Mouse (Mus musculus) ES-CJ7 (cell line): ENCODE results near the gene Tmem63b.
A peak's percentile ranks its signal among the peaks of the same experiment; 100 is the strongest.

Experiments
- DNase-seq: peaks from one replicate; pipeline ENCODE4 v3.0.0; 2011; ENCODE audit warnings: low read depth, low spot score

The Tmem63b gene

DNA sequence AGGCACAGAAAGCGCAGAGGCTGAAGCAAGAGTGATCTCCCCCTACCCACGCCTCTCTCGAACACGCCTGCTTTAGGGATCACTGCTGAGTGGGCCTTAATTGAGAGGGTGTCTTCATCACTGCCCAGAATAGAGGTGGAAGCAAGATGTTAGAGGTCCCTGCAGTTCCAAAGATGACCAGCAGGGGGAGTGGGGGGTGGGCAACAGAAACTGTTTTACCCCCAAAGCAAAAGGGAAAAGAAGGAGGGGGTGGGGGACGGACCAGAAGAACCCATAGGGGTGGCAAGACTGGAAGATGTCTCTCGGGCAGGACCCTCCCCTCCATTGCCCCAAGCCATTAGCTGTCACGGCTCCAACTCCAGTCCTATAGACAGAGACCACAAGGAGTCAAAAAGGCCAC, 8.6 kb downstream of the Tmem63b start:
- DNase-seq, result peak; percentile 63

DNA sequence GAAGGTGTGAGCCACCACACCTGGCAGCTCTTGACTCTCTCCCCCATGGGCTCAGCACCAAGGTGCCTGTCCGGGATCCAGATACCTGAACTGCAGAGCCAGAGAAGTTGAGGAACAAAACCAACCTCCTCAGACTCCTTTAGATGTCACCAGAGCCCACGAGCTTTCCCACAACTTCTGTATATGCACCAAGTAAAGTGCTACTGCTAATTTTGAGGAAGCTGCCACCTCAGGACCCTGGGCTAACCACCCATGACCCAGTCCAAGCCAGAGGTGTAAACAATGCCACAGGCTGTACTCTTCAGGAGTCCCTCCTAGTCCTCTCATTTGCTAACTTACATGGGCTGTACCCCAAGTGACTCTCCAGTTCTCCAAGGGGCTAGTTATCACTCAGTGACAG, 14.1 kb downstream of the Tmem63b start:
- no peak for DNase-seq

DNA sequence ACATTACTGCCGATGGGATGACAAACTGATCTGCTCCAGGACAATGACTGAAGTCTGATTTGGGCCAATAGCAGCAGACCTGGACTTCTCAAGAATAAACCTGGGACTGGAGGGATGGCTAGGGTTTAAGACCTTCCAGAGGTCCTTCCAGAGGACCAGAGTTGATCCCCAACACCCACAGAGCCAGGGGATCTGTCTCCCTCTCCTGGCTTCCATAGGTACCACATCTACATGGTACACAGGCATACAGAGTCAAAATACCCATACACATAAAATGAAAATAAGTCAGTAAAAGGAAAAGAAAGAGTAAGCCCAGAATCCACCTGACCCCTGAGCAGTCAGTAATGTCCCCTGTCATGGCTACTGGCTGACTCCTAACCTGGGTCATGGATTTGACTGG, 14.9 kb downstream of the Tmem63b start:
- no peak for DNase-seq

DNA sequence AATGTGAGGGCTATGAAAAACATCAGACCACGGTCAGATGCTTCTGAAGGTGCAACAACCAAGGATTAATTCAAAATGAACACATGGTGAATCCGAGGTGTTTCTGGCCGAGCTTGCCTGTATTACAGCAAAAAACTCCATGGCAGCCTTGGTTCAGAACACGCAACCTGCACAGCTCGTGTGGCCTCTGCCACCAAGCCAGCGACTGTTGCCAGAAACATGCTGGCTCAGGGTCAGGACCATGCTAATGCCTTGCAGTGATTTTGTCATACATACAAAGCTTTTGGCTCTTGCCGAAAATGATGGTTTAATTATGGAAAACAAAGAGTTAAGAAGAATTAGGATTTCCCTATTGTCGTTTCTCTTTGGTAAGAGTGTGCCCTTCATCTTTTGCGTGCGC, 18.7 kb downstream of the Tmem63b start:
- no peak for DNase-seq

DNA sequence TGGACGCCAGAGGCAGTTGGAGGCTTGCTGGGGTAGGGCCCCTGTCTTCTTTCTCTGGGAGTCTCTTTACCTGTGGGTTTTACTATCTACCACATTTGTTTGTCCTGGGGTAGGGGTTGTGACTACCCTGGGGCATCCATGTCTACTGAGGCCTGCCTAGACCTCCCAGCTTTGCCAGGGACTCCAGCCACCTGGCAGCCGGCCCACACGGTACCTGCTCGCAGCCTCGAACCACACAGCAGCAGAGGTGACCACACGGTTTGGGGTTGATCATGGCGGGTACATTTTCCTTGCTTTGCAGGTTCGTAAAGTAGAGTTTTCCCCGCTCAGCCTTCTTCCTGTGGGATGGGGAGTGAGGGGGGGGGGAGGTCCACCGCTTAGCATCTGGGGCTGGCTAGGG, 19.2 kb downstream of the Tmem63b start:
- no peak for DNase-seq

DNA sequence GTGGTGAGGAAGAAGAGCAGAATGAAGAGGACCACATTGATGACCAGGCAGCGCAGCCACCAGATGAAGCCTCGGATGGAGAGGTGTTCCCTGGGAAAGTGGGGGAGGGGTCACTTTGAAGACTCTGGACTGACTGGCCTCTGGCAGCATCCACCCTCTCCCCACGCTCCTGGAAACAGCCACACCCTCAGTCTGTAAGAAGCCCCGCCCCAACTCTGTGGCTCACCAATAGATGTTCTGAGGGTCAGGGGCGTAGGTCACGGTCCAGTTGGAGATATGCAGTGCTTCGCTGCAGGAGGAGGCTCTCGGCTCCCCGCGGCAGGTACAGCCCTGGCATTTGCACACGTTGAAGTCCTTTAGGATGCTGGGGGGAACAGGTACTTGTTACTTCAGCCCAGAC, 20.6 kb downstream of the Tmem63b start:
- peak; percentile 82 for DNase-seq

DNA sequence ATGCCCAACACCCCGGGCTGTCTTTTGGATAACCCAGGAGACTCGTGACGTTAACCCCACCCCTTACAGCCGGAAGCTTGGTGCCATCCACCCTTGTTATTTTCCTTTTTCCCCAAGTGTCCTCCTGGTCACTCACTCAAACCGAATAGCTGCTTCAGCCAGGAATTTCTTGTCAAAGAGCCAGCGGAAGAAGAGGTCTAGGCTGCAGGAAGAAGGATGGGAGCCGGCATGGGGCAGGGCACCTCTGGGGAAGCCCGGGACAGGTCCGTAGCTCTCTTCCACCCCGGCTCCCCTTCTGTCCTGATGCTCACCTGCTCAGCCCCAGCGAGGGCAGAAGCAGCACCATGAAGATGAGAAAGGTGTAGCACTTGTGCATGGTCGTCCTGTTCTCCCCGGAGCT, 22.1 kb downstream of the Tmem63b start:
- no peak for DNase-seq

DNA sequence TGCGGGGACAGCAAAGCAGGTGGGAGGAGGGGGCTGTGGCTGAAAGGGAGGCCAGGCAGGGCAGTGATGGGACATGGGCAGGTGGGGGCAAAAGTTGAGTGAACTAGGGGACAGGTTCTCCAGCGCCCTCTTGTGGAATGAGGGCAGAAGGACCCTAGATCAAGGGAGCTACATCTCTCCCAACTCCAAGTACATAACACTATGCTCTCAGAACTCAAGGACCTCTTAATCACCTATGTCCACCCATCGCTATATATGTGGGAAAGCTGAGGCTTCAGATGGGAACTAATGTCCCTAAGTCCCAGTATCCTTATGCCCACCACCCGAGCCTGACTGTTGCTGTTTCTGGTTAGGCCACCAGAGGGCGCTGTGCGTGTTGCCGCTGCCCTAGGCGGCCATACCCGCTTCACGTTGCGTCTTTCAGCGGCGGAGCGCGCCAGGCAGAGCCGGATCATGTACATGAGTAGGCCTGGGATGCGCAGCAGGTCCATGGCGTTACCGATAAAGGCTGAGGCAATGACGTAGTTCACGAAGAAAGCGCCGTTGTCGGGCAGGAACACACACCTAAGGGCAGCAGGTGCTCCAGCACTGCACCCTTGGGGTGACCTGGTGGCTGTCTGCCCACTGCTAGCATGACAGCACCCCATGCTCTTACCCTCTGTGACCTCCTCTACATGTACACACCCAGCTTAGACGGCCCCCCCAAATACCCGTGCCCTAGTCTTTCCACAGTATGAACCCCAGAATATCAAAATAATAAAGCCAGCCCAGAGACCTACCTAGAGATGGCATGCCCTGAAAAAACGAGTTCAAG, 23.4 kb downstream of the Tmem63b start:
- DNase-seq, result peak; percentile 87

DNA sequence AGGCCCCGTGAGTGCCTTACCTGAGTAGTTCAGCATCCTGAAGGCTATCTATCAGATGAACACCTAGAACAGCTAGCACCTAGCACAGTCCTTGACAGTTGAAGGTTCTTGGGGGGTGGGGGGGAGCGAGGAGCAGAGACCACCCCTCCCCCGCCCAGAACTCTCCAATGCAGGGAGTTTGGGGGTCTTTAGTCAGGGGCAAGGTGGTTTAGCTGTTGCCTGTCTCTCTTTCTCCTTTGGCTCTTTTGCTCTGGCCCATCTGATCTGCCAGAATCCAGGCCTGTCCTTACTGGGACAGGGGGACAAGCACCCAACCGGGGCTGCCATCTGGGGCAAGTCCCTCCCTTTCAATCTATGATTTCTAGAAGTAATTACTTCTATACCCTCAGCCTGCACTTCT, 27.5 kb downstream of the Tmem63b start, which contains the start of gene Capn11:
Capn11 (minus strand) TSS at position 101 of the 400 bp plus-strand sequence.
- DNase-seq, result no peak

DNA sequence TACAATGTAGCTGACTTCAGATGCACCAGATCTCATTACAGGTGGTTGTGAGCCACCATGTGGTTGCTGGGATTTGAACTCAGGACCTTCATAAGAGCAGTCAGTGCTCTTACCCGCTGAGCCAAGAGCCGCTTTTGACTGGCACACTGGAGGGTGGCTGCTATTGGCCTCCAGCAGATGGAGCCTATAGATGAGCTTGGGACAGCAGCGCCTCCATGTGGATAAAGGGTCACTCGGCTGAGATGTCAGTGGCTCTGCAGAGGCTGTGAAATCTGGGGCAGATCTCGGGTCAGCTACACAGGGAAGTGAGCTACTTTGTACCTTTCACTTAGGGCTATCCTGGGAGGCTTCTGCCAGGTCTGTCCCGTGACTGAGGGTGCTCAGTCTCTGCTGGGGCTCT, 30.9 kb downstream of the Tmem63b start:
- peak; percentile 88 for DNase-seq

DNA sequence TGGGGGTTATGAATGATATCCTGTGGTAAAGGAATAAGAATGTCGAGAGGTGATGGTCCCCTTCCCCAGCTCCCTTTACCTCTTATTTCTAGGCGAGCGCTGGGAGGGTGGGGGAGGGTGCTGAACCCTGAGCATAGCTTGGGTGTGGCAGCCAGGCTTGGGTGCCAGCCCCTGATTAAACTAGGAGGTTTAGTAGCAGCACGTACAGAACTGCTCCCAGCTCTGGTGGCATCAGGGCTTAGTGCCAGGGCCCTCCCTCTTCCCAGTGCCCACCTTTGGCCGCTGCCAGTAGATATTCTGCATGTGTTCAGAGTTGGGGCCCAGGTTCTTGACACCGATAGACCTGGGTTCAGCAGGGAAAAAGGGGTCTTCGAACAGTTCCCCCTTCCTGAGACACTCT, 33.5 kb downstream of the Tmem63b start:
- DNase-seq, result no peak

DNA sequence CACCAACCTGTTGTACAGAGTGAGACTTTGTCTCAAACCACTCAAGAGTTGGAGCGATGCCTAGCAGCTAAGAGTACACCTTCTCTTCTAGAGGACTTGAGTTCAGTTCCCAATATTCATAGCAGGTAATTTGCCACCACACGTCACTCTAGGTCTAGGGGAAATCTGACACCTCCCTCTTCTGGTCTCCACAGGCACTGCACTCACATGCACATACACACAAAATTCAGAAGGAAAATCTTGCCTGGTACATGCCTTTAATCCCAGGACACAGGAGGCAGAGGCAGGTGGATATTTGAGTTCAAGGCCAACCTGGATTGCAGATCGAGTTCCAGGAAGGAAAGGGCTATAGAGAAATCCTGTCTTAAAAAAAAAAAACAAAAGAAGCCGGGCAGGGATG, 42.5 kb downstream of the Tmem63b start:
- peak; percentile 50 for DNase-seq

DNA sequence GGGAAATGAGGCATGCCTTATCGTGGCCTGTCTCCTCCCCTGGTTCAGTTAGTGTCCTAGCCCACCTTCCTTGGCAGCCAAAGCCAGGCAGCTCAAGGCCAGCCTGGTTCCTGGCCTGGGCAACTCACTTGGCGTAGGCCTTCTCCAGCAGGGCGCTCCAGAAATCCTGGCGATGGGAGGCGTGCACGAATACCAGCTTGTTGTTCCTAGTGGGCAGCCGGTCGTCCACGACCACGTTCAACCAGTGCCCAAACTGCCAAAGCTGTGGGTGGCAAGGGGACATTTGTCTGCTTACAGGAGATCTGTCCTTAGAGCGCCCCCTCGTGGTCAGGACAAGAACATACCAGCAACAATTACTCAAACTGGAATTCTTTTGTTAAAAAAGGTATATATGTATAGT, 44.0 kb downstream of the Tmem63b start:
- DNase-seq, result peak; percentile 80

DNA sequence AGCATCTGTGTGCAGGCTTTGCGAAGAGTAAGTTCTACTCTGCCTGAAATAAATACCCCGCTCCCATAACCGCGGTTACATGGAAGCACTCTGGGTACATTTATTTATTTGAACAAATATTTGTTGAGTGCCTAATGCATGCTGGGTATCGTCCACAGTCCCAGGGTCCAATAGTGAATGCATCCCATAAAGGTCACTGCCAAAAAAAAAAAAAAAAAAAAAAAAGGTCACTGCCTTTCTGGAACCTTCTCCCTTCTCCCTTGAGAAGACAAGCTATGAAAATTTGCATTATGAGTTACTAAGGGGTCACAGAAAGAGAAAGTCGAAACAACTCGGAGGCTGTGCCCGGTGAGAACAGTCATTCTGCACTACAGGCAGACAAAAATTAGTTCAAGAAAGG, 44.7 kb downstream of the Tmem63b start:
- DNase-seq, result no peak

DNA sequence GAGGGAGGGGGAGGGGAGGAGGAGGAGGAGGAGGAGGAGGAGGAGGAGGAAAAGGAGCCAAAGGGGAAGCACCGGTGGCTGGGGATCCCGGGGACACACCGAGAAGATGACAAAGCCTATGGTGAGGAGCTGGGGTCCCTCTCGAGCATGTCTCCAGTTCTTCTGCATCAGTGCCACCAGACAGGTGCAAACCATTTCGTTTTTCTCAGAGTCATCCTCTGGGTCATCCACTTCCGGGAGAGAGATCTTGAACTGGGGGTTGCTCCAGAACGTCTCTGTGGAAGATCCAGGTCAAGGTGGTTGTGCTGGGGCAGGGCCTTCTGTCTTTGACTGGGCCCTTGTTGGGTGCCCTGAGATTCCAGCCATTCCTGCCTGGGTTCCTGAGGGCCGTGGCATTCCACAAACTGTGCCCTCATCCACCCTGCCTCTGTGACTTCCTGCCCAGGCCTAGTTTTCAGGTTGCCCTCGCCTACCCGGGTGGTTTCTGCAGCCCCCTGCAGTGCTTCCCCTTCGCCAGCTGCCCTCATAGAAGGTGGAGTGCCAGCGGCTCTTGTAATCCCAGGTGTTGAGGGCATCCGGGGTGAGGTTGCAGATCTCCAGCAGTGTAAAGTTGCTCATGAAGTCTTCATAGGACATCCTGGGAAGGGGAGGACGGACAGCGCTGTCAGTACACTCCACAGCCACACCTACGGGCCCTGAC, 48.0 kb downstream of the Tmem63b start:
- DNase-seq, result no peak

DNA sequence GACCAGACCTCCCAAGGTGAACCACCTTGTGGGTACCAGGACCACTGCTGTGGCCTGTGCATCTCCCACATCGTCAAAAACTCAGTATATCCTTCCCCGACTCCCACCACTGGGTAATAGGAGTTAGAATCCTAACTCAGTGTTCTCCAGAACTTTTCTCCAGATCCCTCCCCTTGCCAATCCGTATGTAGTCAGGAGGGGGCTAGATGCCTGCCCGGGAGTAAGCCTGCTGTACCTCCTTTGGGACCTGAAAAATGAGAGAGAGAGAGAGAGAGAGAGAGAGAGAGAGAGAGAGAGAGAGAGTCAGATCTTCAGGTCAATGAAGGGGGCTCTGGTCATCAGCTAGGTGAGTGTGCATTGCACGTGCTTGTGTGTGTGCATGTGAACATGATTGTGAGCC, 52.7 kb downstream of the Tmem63b start:
- DNase-seq, result no peak

DNA sequence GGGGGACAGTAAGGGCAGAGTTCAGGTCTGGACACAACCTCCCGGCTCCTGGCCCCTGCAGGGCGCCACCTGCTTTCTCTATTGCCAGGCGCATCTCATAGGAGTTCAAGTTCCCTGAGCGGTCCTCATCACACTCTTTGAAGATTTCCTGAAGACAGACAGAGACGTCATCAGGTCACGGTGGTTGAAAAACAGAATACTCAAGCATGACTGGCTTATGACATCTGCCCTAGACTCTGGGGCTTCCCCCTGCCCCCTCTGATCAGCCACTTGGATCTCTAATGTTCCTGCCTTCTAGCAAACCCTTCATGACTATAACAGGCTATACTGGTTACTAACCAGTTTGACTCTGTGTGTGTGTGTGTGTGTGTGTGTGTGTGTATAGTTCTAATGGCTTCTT, 54.8 kb downstream of the Tmem63b start:
- no peak for DNase-seq

DNA sequence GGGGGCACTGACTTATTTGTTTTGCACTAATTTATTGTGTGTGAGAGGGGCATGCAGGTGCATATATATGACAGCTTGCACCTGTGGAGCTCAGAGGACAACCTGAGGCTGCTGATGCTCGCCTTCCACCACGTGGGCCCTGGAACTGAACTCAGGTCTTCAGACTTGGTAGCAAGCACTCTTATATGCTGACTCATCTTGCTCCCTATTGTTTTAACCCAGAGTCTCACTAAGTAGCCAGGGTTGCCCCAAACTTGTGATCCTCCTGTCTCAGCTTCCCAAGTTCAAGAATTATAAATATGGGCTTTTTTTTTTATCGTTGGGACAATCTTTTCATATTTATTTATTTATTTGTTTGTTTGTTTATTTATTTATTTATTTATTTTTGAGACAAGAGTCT, 55.7 kb downstream of the Tmem63b start:
- no peak for DNase-seq

DNA sequence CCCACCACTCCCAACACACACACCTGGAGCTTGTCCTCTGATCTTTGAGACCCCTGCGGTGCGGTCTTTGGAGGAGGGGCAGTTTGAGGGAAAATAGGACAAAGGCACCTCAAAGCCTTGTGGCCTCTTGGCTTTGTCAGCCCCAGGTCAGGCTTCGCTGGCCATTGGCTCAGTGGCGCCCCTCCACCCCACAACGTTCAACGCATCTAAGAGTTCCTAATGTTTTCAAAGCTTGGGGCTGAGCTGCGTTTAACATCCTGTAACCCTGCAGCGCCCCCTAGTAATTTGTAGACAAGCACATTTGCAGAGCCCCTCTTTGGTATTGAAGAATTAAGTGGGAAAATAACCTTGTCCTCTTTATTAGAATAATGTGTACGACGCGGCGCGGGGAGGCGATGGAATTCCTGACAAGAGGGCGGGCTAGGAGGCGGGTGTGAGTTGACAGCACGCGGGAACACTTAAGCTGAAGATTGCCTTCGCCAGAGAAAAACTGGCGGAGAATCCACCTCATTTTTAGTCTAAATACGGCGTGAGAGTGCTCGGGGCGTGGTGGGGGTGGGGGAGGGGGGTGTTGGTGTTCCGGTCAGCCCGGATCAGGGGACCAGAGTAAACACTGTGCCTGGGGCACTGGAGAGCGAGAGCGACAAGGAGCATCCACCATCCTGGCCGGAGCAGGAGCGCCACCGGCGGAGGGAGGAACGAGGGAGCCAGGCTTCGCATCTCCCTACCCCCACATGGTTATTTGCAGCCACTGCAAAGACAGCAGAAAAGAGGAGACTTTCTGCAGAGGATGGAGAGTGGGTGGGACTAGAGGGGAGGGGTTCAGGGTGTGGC, 56.6 kb downstream of the Tmem63b start:
- peak; percentile 92 for DNase-seq

DNA sequence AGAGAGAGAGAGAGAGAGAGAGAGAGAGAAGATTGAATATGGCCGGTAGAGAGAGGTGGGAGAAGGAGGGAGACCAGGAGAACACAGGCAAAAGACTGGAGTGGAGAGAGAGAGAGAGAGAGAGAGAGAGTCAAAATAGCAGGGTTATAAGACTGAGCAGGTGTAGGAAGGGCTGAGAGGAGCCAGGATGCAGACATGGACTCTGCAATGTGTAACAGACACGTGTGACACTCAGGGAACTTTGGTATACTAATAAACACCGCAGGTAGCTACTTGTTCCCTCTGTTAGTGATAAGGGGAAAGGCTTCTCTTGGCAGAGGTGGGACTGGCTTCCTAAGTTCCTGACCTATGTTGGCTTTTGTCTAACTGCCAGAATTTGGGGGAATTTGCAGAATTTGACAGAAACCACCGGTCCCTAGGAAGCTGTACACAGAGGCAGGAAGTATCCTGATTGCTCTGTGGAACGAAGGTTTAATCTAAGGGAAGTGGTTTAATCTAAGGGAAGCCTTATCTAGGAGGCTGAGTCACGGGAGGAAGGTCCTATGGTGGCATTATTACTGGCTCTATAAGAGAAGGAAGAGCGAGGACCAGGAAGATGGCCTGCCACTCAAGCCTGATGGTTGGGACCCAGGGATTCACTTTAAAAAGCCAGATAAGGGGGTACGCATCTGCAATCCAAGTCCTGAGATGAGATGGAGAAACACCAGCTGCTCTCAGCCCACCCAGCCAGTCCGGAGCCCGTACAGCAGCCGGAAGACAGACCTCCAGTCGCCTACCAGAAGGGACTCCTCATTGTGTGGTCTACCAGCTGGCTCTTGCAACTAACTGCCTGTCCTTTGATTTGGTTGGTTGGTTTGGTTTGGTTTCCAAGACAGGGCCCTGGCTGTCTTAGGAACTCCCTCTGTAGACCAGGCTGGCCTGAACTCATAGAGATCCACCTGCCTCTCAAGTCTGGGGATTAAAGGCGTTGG, 57.5 kb downstream of the Tmem63b start:
- no peak for DNase-seq

DNA sequence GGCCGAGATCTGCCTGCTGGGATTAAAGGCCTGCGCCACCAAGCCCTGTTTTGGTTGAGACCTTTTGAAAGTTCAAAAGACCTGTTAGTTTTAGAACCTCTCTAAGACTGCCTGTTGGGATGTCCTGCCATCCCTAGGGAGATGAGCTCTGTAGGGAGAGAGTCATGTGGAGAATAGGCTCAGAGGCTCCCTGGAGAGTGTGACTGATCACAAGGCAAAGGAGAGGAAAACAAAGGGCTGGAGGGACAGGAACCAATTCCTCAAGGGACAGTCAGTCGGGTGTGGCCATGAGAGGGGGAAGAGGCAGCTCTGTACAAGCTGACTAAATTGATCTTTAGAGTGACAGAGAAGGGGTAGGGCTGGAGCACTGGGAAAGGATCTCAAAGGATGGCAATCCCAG, 58.5 kb downstream of the Tmem63b start:
- DNase-seq, result no peak
